Mouse (Mus musculus): Measurements from ENCODE around the gene Gm1673. TPM values are rescaled to one million over a fixed set of nuclear protein-coding genes. Genes with fewer than 3 reads are reported as not detected.

The Gm1673 gene
- polyA plus RNA-seq, 1 experiment from 2014 or later: 81.0 TPM

- no peak for DNase-seq (ENCODE audit: low spot score)
- Histone ChIP-seq H3K9me3 (ENCODE audit: control insufficient read depth, low read length) (peaks cover 26% of the 10 kb centered on the region), H3K27ac (replicated peaks; ENCODE audit: low read depth, low read length) (no peak overlapping the region), H3K4me3 (ENCODE audit: low read depth, low read length) (no peak overlapping the region), H3K9ac (ENCODE audit: low read depth, low read length) (no peak overlapping the region), H3K4me2 (ENCODE audit: low read depth, low read length) (no peak overlapping the region), H3K36me3 (ENCODE audit: control insufficient read depth, insufficient read depth, low read length) (no peaks in the 10 kb centered on the region), H3K4me1 (ENCODE audit: control insufficient read depth, insufficient read depth, low read length) (no peaks in the 10 kb centered on the region), H3K27me3 (replicated peaks; ENCODE audit: control insufficient read depth, insufficient read depth, low read length) (no peaks in the 10 kb centered on the region)
- ATAC-seq (ENCODE audit: low read depth): no peak
- WGBS: 95% methylated on average over 4 of the region's 4 CpGs
Observed at GRCm38 (mm10) chr5:33948314-33948713, 34.9 kb upstream of the Gm1673 start.

DNA sequence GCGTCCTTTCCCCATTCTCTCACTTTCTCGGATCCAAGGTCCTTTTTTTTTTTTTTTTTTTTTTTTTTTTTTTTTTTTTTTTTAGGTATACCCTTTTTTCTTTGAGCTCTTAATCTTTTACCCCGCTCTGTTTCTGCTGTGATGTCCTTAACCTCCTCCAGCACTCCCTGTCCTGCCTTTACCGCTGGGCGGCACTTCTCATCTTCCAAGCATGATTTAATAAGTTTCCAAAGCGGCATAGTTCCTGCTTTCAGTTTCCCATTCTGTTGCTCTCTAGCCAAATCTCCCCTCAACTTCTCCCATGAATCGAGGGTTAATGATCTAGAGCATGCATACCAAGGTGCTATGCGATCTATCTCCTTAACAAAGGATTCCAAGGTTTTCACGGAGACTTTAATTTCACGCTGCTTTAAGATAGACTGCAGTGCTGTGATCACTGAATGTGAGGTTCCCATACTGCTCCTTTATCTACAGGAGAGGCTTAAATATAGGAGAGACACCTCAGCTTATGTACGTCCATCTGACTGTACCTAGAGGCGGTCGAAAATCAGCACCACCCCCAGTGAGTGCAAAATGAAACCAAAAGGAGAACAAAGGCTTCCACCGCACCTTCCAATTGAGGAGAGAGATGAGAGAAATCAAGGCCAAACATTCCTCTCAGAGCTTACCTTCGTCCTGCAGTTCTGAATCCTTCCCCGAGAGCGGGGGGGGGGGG is 29.6 kb upstream of the Gm1673 start:
- 86% methylated on average over 15 of the region's 17 CpGs for WGBS
- DNase-seq (ENCODE audit: low spot score) (no peak), ATAC-seq (ENCODE audit: low read depth) (no peak)
- Histone ChIP-seq H3K27me3 (replicated peaks; ENCODE audit: control insufficient read depth, insufficient read depth, low read length) (no peaks in the 10 kb centered on the region), H3K9me3 (ENCODE audit: control insufficient read depth, low read length) (peaks cover 25% of the 10 kb centered on the region), H3K4me3 (ENCODE audit: low read depth, low read length) (no peak overlapping the region), H3K9ac (ENCODE audit: low read depth, low read length) (no peak overlapping the region), H3K4me2 (ENCODE audit: low read depth, low read length) (no peak overlapping the region), H3K36me3 (ENCODE audit: control insufficient read depth, insufficient read depth, low read length) (no peaks in the 10 kb centered on the region), H3K4me1 (ENCODE audit: control insufficient read depth, insufficient read depth, low read length) (no peaks in the 10 kb centered on the region), H3K27ac (replicated peaks; ENCODE audit: low read depth, low read length) (no peak overlapping the region)

GRCm38 (mm10) chr5:33954354-33954753 is 28.9 kb upstream of the Gm1673 start:
- Histone ChIP-seq H3K9ac (ENCODE audit: low read depth, low read length) (no peak overlapping the region), H3K36me3 (ENCODE audit: control insufficient read depth, insufficient read depth, low read length) (no peaks in the 10 kb centered on the region), H3K4me3 (ENCODE audit: low read depth, low read length) (no peak overlapping the region), H3K4me1 (ENCODE audit: control insufficient read depth, insufficient read depth, low read length) (no peaks in the 10 kb centered on the region), H3K27me3 (replicated peaks; ENCODE audit: control insufficient read depth, insufficient read depth, low read length) (no peaks in the 10 kb centered on the region), H3K9me3 (ENCODE audit: control insufficient read depth, low read length) (peaks cover 26% of the 10 kb centered on the region), H3K27ac (replicated peaks; ENCODE audit: low read depth, low read length) (no peak overlapping the region), H3K4me2 (ENCODE audit: low read depth, low read length) (no peak overlapping the region)
- peak; percentile 50; the same call in 1 of the 2 replicates for ATAC-seq (ENCODE audit: low read depth)
- peak; percentile 24 for DNase-seq (ENCODE audit: low spot score)
- 34% methylated on average over 10 of the region's 10 CpGs for WGBS

DNA sequence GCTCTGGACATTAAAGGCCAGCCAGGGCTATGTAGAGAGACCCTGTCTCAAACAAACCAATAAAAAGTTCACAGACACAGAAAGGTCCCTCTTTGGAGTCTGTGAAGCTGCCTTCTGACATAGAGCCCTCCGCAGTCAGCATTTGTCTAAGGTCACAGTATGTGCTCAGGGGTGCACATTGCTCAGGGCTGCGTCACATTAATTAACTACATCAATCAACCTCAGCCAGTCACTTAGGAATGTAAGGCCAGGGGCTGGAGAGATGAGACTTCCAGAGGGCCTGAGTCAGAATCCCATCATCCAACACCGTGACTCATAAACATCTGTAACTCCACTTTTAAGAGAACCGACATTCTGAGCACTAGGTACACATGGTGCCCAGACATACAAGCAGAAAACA is 27.4 kb upstream of the Gm1673 start:
- WGBS: 61% methylated on average over 4 of the region's 4 CpGs
- Histone ChIP-seq H3K4me3 (ENCODE audit: low read depth, low read length) (no peak overlapping the region), H3K27ac (replicated peaks; ENCODE audit: low read depth, low read length) (no peak overlapping the region), H3K9me3 (ENCODE audit: control insufficient read depth, low read length) (peaks cover 26% of the 10 kb centered on the region), H3K4me2 (ENCODE audit: low read depth, low read length) (no peak overlapping the region), H3K4me1 (ENCODE audit: control insufficient read depth, insufficient read depth, low read length) (no peaks in the 10 kb centered on the region), H3K9ac (ENCODE audit: low read depth, low read length) (no peak overlapping the region), H3K36me3 (ENCODE audit: control insufficient read depth, insufficient read depth, low read length) (no peaks in the 10 kb centered on the region), H3K27me3 (replicated peaks; ENCODE audit: control insufficient read depth, insufficient read depth, low read length) (no peaks in the 10 kb centered on the region)
- ATAC-seq (ENCODE audit: low read depth) (no peak), DNase-seq (ENCODE audit: low spot score) (peak; percentile 14)

- H3K27me3 ChIP-seq (replicated peaks; ENCODE audit: control insufficient read depth, insufficient read depth, low read length): no peaks in the 10 kb centered on the region
- no peaks in the 10 kb centered on the region for H3K4me1 ChIP-seq (ENCODE audit: control insufficient read depth, insufficient read depth, low read length)
- DNase-seq (ENCODE audit: low spot score) (no peak), ATAC-seq (ENCODE audit: low read depth) (no peak)
- H3K9me3 ChIP-seq (ENCODE audit: control insufficient read depth, low read length): peaks cover 11% of the 10 kb centered on the region; the same call in 1 of the 2 replicates
- no peak overlapping the region for H3K9ac ChIP-seq (ENCODE audit: low read depth, low read length)
- no peak overlapping the region for H3K27ac ChIP-seq (replicated peaks; ENCODE audit: low read depth, low read length)
- no peaks in the 10 kb centered on the region for H3K36me3 ChIP-seq (ENCODE audit: control insufficient read depth, insufficient read depth, low read length)
- H3K4me2 ChIP-seq (ENCODE audit: low read depth, low read length): no peak overlapping the region
- no peak overlapping the region for H3K4me3 ChIP-seq (ENCODE audit: low read depth, low read length)
- 74% methylated on average over 4 of the region's 4 CpGs for WGBS
Observed at GRCm38 (mm10) chr5:33959382-33959781, 23.9 kb upstream of the Gm1673 start.

GRCm38 (mm10) chr5:33974736-33975135 is 8.5 kb upstream of the Gm1673 start:
- WGBS: 59% methylated on average over 2 of the region's 2 CpGs
- H3K9me3 ChIP-seq (ENCODE audit: control insufficient read depth, low read length): no peaks in the 10 kb centered on the region
- H3K4me1 ChIP-seq (ENCODE audit: control insufficient read depth, insufficient read depth, low read length): no peaks in the 10 kb centered on the region
- no peak overlapping the region for H3K27ac ChIP-seq (replicated peaks; ENCODE audit: low read depth, low read length)
- no peaks in the 10 kb centered on the region for H3K36me3 ChIP-seq (ENCODE audit: control insufficient read depth, insufficient read depth, low read length)
- no peak for ATAC-seq (ENCODE audit: low read depth)
- H3K27me3 ChIP-seq (replicated peaks; ENCODE audit: control insufficient read depth, insufficient read depth, low read length): no peaks in the 10 kb centered on the region
- no peak overlapping the region for H3K9ac ChIP-seq (ENCODE audit: low read depth, low read length)
- no peak for DNase-seq (ENCODE audit: low spot score)
- H3K4me3 ChIP-seq (ENCODE audit: low read depth, low read length): no peak overlapping the region
- no peak overlapping the region for H3K4me2 ChIP-seq (ENCODE audit: low read depth, low read length)

DNA sequence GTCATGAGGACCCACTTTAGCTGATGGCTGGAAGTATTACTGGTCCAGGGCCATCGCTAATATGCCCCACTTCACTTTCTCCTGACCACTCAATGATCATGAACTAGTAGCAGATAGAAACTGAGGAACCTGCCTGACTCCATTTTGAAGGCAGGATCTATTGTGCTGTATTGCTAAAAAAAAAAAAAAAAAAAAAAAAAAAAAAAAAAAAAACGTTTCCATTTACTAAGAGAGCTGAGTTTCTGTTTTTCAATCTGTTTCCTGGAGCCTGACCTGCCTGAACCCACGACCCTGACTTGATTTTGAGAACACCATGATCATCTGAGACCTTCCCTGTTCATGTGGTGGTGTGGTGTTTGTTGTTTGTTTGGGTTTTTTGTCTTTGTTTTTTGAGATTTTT is 7.0 kb upstream of the Gm1673 start:
- H3K27ac ChIP-seq (replicated peaks; ENCODE audit: low read depth, low read length): no peak overlapping the region
- ATAC-seq (ENCODE audit: low read depth) (no peak), DNase-seq (ENCODE audit: low spot score) (no peak)
- H3K4me2 ChIP-seq (ENCODE audit: low read depth, low read length): no peak overlapping the region
- WGBS: 39% methylated on average over 3 of the region's 3 CpGs
- no peaks in the 10 kb centered on the region for H3K4me1 ChIP-seq (ENCODE audit: control insufficient read depth, insufficient read depth, low read length)
- no peaks in the 10 kb centered on the region for H3K9me3 ChIP-seq (ENCODE audit: control insufficient read depth, low read length)
- no peaks in the 10 kb centered on the region for H3K27me3 ChIP-seq (replicated peaks; ENCODE audit: control insufficient read depth, insufficient read depth, low read length)
- H3K4me3 ChIP-seq (ENCODE audit: low read depth, low read length): no peak overlapping the region
- H3K36me3 ChIP-seq (ENCODE audit: control insufficient read depth, insufficient read depth, low read length): no peaks in the 10 kb centered on the region
- no peak overlapping the region for H3K9ac ChIP-seq (ENCODE audit: low read depth, low read length)

- 5% methylated on average over 16 of the region's 26 CpGs for WGBS
- DNase-seq (ENCODE audit: low spot score) (peak; percentile 15), ATAC-seq (ENCODE audit: low read depth) (peak; percentile 32)
- H3K4me1 ChIP-seq (ENCODE audit: control insufficient read depth, insufficient read depth, low read length): peaks cover 7% of the 10 kb centered on the region; the same call in 1 of the 2 replicates
- peak overlapping the region; percentile 79 for H3K27ac ChIP-seq (replicated peaks; ENCODE audit: low read depth, low read length)
- H3K4me2 ChIP-seq (ENCODE audit: low read depth, low read length): peak overlapping the region; percentile 82
- H3K27me3 ChIP-seq (replicated peaks; ENCODE audit: control insufficient read depth, insufficient read depth, low read length): no peaks in the 10 kb centered on the region
- H3K9me3 ChIP-seq (ENCODE audit: control insufficient read depth, low read length): no peaks in the 10 kb centered on the region
- H3K9ac ChIP-seq (ENCODE audit: low read depth, low read length): peak overlapping the region; percentile 77
- H3K4me3 ChIP-seq (ENCODE audit: low read depth, low read length): peak overlapping the region; percentile 72
- 0 out of 2 replicates have a peak, but pooled peaks cover 4% of the 10 kb centered on the region for H3K36me3 ChIP-seq (ENCODE audit: control insufficient read depth, insufficient read depth, low read length)
Observed at GRCm38 (mm10) chr5:33982731-33983259, 438 bp upstream of the Gm1673 start.

All from embryonic facial prominence, embryonic 14.5 days (tissue).